Mouse (Mus musculus): ENCODE measurements at regions not wholly inside any gene's neighbourhood (a gene's known extent, or its start where the extent isn't known, plus 50 kb on each side); places are given as distances from the start of the nearest gene placed in this dataset.
A peak's percentile ranks its signal among the peaks of the same experiment; 100 is the strongest.
"Not testable (repeated sequence)": the region's sequence is repeated elsewhere in the genome, so short reads cannot be mapped to it uniquely, and the experiment has no call there.

DNA sequence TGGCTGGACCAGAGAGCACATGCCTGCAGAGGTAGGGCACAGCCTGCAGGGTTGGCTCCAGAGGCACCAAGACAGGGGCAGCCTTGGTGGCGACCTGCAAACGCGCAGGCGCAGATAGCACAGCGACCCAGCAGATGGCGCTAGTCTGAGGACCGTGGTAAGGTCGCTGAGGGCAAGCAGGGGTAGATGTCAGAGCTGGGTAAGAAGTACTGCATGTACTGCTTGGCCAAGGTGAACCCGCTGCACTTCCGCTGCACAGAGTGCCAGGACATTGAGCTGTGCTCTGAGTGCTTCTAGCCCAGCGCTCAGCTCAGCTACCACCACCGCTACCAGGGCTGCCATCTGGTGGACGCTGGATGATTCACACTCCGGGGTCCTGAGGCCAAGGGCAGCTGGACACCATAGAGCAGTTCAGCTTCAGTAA lies 68.3 kb downstream of the Hsp90b1 start:
- TF ChIP-seq CTCF (IDR thresholded peaks at IDR 0.05; ENCODE audit: insufficient read depth, low read length): peak; percentile 77
- peak; percentile 74 for DNase-seq
- H3K4me1 ChIP-seq (ENCODE audit: control insufficient read depth, insufficient read depth, low read length): not testable (repeated sequence)
- 3% methylated on average over 14 of the region's 14 CpGs for WGBS
- peak overlapping the region; percentile 16 for H3K4me3 ChIP-seq (replicated peaks; ENCODE audit: extremely low read depth, low read depth, low read length)

GRCm38 (mm10) chr10:86636515-86636914 lies 68.8 kb downstream of the Hsp90b1 start:
- DNase-seq; H3K4me1 ChIP-seq (ENCODE audit: control insufficient read depth, insufficient read depth, low read length); H3K4me3 ChIP-seq (replicated peaks; ENCODE audit: extremely low read depth, low read depth, low read length): not testable (repeated sequence)
- WGBS: 23% methylated on average over 6 of the region's 6 CpGs

GRCm38 (mm10) chr10:86626734-86627133 lies 78.6 kb downstream of the Hsp90b1 start:
- not testable (repeated sequence) for H3K4me3 ChIP-seq (replicated peaks; ENCODE audit: extremely low read depth, low read depth, low read length); DNase-seq; H3K4me1 ChIP-seq (ENCODE audit: control insufficient read depth, insufficient read depth, low read length)

- WGBS: 78% methylated on average over 6 of the region's 6 CpGs
- H3K4me3 ChIP-seq (replicated peaks; ENCODE audit: extremely low read depth, low read depth, low read length); DNase-seq; H3K4me1 ChIP-seq (ENCODE audit: control insufficient read depth, insufficient read depth, low read length): not testable (repeated sequence)
Measured at GRCm38 (mm10) chr10:86617958-86618664, 87.2 kb downstream of the Hsp90b1 start.

DNA sequence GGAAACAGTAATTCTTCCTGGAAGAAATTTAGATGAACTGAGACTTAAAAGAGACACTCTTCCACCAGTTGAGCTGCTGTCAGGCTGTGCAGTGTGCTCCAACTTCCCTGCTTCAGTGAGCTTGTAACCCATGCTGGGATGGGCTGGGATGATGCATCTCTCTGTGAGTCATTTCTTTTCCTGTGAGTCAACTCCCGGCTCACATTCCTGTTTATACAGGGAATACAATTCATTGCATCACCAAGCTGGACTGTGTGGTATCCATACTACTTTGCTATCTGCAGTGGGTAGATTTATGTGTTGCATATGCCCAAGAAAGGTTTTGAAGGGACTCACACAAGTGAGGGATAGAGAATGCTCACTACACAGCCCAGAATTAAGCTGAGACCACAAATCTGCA lies 93.0 kb downstream of the Hsp90b1 start:
- H3K4me1 ChIP-seq (ENCODE audit: control insufficient read depth, insufficient read depth, low read length); H3K4me3 ChIP-seq (replicated peaks; ENCODE audit: extremely low read depth, low read depth, low read length); DNase-seq: not testable (repeated sequence)
- 7% methylated on average over 1 of the region's 1 CpGs for WGBS

DNA sequence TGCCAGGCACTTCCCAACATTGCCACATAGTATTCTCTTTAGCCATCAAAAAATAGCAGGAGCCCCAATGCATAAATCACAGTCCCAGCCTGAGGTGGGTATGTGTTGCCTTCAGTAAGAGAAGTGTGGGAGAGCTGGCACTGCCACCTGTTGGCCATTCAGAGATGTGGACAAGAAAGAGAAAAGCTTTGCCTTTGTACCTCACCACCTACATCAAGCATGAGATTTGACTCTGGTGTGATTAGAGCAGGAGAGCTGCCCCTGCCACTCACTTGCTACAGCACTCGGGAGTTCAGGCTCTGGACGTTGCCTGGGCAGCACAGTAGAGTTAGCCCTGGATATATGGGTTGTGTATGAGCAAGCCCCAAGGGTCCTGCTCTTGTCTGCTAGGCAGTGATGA lies 95.3 kb downstream of the Hsp90b1 start:
- DNase-seq; H3K4me1 ChIP-seq (ENCODE audit: control insufficient read depth, insufficient read depth, low read length); H3K4me3 ChIP-seq (replicated peaks; ENCODE audit: extremely low read depth, low read depth, low read length): not testable (repeated sequence)
- 61% methylated on average over 2 of the region's 2 CpGs for WGBS

DNA sequence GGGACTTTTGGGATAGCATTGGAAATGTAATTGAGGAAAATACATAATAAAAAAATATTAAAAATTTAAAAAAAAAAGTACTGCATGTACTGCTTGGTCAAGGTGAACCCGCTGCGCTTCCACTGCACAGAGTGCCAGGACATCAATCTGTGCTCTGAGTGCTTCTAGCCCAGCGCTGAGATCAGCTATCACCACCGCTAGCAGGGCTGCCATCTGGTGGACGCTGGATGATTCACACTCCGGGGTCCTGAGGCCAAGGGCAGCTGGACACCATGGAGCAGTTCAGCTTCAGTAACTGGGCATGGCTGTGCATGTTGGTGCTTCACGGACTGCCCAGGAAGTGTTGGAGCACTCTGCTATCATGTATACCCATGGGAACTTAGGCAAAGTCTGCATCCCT lies 102.1 kb upstream of the Syn3 start:
- DNase-seq; H3K4me1 ChIP-seq (ENCODE audit: control insufficient read depth, insufficient read depth, low read length); H3K4me3 ChIP-seq (replicated peaks; ENCODE audit: extremely low read depth, low read depth, low read length): not testable (repeated sequence)
- TF ChIP-seq CTCF (IDR thresholded peaks at IDR 0.05; ENCODE audit: insufficient read depth, low read length): 0 out of 2 replicates have a peak, but pooled peaks have one; percentile 2
- WGBS: 42% methylated on average over 7 of the region's 7 CpGs

GRCm38 (mm10) chr10:86599991-86600390 lies 101.3 kb upstream of the Syn3 start:
- WGBS: 94% methylated on average over 7 of the region's 7 CpGs
- H3K4me3 ChIP-seq (replicated peaks; ENCODE audit: extremely low read depth, low read depth, low read length); DNase-seq; H3K4me1 ChIP-seq (ENCODE audit: control insufficient read depth, insufficient read depth, low read length): not testable (repeated sequence)

DNA sequence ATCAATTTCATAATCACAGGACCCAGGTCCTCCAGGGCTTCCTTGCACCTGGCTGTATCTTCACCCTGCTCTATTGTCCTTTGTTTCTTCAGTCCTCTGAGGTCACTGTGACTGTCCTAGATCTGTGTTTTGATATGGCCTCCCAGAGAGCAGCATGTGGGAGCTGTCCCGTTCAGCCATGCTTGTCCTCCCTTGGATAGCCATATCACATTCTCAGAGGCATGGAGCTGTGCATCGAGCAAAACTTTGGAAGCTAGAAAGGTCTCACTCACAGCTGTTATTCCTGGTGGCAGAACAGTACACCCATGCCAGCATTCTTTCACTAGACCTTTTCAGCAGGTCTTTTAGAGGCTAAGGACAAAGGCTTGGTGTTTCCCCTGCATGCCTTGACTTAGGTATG lies 91.5 kb upstream of the Syn3 start:
- not testable (repeated sequence) for H3K4me3 ChIP-seq (replicated peaks; ENCODE audit: extremely low read depth, low read depth, low read length); H3K4me1 ChIP-seq (ENCODE audit: control insufficient read depth, insufficient read depth, low read length); DNase-seq
- 75% methylated on average over 2 of the region's 2 CpGs for WGBS

- WGBS: 59% methylated on average over 2 of the region's 2 CpGs
Measured at GRCm38 (mm10) chr10:86566875-86567274, 68.2 kb upstream of the Syn3 start.

DNA sequence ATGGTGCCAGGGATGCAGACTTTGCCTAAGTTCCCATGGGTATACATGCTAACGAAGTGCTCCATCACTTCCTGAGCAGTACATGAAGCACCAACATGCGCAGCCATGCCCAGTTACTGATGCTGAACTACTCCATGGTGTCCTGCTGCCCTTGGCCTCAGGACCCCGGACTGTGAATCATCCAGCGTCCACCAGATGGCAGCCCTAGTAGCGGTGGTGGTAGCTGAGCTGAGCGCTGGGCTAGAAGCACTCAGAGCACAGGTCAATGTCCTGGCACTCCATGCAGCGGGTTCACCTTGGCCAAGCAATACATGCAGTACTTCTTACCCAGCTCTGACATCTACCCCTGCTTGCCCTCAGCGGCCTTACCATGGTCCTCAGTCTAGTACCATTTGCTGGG lies 57.1 kb upstream of the Syn3 start:
- DNase-seq: no peak
- H3K4me3 ChIP-seq (replicated peaks; ENCODE audit: extremely low read depth, low read depth, low read length): no peak overlapping the region
- H3K4me1 ChIP-seq (ENCODE audit: control insufficient read depth, insufficient read depth, low read length): no peaks in the 10 kb centered on the region
- TF ChIP-seq CTCF (IDR thresholded peaks at IDR 0.05; ENCODE audit: insufficient read depth, low read length): no peak; the same call in 1 of the 2 replicates
- 60% methylated on average over 8 of the region's 8 CpGs for WGBS

More at GRCm38 (mm10) chr10:86566875-86567274, 68.2 kb upstream of the Syn3 start:
- H3K4me1 ChIP-seq (ENCODE audit: control insufficient read depth, insufficient read depth, low read length); H3K4me3 ChIP-seq (replicated peaks; ENCODE audit: extremely low read depth, low read depth, low read length); DNase-seq: not testable (repeated sequence)

Measured in lung, adult 2 months (tissue).